Mouse (Mus musculus): ENCODE data around the gene Eif4b.

GRCm38 (mm10) chr15:102133314-102133713 lies 59.7 kb downstream of the Eif4b start:
- TF ChIP-seq CTCF (conservative IDR thresholded peaks at IDR 0.05; ENCODE audit: low read length) = no peak
- no peak for TF ChIP-seq NANOG (IDR thresholded peaks at IDR 0.05; ENCODE audit: borderline replicate concordance, low read length)
- TF ChIP-seq POU5F1 (IDR thresholded peaks at IDR 0.05; ENCODE audit: borderline replicate concordance, low read length) = no peak

Data from E14TG2a.4 (cell line).